Mouse (Mus musculus): ENCODE measurements around the gene Cygb.
"Not testable (repeated sequence)": the region's sequence is repeated elsewhere in the genome, so short reads cannot be mapped to it uniquely, and the experiment has no call there.

The Cygb gene

DNA sequence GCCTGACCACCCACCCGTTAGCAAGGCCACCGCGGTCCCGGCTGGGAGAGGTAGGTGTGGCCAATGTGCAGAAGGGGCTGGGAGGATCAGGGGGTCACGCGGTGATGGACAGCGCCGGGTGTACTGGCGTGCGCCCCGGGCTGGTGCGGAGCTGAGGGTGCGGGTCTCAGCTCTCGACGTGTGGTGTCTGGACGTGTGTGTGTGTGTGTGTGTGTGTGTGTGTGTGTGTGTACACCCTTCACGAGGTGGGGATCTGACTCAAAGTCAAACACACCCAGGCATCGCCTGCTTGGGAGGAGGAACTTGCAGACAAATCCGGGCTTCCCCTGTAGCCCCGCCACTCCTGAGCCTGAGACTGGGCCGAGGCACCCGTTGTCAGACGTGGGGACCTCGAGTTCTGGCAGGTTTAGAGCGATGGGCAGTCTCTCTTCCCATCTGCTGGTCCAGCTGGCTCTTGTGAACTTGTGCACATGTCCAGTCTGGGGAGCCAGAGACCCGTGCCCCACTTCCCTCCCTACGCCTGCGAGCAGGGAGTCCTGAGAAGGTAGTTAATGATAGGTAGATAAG lies at the start of gene Cygb:
Cygb (minus strand) TSS at position 59 of the 567 bp plus-strand sequence.
- no peak for DNase-seq (ENCODE audit: low spot score in 2 of 2)

DNA sequence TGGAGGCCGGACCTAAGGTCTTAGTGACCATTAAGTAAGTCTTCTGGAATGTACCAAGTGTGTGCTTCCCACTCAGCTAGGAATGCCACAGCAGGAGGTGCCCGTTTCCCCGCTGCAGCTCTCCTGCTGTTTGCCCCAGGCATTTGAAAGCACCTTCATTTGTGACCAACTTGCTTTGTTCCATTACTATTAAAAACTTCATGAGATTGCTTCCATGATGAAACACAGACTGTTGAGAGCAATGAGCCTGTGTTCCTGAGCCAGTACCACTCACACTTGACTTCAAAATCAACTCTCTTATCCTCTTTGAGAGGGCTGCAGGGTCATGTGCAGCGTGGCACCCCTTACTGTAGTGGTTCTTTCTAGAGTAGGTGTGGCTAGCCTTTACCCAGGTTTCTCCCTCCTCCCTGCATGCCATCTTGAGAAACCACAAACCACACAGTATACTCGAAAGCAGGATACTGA lies 47.3 kb upstream of the Cygb start:
- DNase-seq (ENCODE audit: low spot score in 2 of 2) = no peak

DNA sequence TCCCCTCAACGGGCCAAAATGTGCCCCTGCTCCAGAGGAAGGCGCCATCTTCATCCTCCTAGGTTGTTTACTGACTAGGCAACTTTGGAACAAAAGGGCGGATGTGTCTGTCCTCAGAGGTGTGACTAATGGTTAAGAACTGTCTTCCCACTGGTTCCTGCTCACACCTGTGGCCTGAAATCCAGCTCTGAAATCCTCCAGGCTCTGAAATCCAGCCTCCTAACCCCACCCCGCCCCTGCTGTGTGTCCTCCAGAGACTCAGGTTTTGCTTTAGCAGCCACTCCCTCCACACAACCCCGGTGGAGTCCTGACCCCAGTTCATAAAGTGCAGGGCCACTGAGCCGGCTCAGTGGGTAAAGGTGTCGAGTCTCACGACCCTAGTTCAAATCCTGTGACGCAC lies 43.4 kb upstream of the Cygb start:
- no peak for DNase-seq (ENCODE audit: low spot score in 2 of 2)

DNA sequence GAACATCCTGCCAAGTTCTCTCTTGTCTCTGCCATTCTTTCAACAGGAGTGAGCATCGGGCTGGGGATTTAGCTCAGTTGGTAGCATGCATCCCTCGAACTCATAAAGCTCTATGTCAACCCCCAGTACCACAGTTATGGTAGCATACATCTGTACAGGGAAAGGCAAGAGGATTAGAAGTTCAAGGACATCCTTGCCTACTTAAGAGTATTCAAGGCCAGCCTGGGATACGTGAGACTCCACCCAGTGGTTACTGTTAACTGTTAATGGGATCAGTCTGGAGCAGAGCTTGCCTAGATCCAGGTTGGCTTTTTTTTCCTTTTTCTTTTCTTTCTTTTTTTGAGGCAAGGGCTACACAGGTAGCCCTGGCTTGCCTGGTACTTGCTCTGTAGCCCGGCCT lies 42.3 kb upstream of the Cygb start:
- DNase-seq (ENCODE audit: low spot score in 2 of 2) = no peak

DNA sequence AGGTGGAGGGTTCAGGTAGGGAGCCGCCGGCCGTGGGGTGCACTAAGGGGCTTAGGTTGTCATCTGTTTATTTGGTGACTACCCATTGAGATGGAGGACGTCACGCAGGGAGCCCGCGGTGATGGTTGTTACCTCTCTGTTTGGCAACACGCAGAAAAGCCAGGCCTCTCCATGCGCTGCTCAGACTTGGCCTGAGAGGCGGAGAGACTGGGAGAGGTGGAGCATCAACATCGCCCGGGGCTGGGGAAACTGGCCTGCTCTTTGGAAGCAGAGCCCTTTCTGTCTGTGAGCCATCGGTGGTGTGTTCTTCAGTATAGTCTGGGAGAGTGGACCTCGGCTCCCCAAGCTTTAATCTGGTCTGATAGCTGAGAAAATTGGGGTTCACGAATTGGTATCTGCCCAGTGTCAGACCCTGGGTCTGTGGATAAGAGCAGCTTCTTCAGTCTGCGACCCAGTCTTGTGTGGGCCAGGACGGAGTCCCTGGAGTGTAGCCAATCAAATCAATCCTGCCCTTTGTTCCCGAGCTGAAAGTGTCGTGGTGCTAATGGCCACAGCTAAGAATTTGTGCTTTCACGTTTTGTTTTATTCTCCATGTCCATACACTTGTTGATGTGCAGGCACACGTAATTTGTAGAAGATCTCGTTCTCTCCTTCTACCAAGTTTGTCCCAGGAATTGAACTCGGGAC lies 41.2 kb upstream of the Cygb start:
- no peak for DNase-seq (ENCODE audit: low spot score in 2 of 2)

DNA sequence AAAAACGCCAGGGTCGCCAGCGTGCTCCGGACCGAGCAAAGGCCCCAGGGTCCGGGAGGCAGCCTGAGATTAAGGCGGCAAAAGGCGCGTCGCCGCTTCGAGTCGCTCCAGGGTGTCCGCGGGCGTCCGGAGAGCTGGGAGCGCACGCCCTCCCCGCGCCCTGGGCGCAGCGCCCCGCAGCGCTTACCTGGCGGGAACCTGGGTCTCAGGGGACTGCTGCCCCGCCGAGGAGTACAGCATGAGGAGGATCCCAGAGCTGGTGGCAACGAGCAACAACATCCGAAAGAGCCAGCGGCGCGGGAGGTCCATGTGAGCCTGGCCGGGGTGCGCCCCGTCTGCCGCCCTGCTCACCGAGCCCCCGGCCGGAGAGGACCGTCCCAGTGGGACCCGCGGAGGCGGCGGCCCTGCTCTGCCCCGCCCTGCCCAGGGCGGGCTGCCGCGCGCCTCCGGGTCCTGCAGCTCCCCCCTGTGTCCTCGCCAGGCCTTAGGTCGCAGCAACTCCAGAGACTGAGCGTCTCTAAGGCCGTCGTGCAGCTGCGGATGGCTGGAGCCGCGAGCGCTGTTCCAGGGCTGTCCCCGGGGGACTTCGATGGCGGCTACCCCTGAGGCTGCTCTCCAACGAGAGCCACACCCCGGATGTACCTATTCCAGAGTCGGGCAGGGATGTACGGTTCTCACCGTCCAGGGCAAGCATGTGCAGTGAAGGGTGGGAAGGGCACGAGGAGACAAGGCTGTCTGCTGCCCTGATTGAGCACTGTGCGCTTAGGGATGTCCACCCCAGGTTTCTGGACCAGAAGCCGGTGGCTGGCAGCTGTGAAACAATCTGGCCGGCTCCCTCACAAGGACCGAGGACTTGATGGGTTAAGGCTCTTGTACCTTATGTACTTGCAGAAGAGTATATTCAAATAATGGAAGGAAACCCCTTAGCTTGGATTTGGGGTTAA lies 40.4 kb upstream of the Cygb start:
- DNase-seq (ENCODE audit: low spot score in 2 of 2) = no peak

DNA sequence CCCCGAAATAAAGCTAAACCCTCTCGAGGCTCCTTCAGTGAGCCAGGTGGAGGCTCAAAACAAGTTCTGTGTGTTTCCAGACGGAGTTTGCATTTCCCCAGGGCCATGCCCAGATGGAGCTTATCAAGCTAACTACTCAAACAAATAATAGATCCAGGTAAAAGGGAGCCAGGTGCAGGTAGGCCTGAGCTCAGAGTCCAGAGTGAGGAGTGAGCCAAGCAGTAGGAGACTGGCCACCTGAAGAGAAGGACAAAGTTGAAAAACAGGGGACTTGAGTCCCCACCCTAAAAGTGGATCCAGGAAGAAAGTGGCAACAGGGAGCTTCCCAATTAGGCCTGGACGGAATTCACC lies 39.8 kb upstream of the Cygb start:
- no peak for DNase-seq (ENCODE audit: low spot score in 2 of 2)

DNA sequence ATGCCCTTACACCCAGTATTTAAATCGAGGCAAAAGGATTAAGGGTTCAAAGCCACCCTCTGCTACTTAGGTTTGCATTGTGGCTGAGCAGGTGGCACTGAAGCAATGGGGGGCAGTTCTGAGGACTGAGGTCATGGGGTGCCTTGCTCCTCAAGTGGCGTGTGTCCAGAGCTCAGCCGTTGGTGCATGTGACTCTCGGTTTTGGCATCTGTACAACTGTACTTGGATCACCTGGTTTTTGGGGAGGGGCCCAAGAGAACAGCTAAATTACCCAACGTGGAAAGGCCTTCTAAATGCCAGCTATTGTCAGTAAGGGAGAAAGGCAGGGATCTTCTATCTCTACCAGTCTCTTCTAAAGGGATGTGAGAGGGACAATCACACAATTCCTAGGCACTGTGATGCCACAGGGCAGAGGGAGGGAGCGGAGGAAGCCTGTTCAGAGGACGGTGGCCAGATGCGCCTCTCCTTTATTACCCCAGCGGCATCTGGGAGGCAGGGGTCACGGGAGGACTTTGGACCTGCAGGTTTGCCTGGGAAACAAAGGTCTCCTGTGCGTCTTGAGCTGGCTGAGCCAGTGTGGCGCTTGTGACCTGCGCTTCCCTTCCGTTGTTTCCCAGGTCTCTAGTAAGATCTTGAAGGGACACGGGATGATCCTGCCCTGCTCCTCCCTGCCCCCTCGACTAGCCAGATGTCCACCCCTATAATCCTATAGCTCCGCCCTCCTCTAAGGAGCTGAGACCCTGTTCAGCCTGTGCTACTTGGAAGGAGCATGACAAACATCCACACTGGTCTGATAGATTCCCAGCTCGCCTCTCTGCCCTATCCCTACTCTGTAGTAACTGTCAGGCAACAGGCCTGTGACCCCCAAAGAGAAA lies 36.8 kb upstream of the Cygb start:
- DNase-seq (ENCODE audit: low spot score in 2 of 2) = no peak

DNA sequence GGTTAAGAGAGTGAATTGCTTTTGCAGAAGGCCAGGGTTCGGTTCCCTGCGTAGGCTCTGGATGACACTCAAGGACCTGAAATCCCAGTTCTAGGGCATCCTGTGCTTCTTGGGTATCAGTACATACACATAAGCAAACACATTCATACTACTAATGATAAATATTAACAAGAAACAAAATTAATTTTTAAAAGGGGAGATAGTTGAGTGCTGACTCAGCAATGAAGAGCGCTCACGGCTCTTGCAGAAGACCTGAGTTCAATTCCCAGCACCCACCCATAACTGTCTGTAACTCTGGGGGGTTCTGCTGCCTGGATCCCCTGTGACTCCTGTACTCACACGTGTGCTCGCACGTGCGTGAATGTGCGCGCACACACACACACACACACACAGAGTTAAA lies 35.5 kb upstream of the Cygb start:
- no peak for DNase-seq (ENCODE audit: low spot score in 2 of 2)

DNA sequence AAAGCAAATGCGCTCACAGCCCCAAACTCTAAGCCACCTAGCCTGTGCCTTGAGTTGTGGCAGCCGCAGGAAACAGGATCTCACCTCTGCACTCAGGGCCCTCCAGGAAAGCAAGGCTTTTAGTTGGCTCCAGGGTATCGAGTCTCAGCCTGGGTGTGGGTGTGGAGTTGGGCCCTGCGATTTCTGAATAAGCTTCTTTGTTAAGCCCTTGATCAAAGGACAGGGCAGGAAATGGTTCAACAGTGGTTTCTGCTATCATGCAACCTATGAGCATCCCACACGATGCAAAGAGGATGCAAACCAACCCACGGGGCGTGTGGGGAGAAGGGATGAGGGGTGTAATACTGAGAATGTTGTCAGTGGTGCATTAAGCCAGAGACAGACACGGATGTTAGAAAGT lies 33.8 kb upstream of the Cygb start:
- no peak for DNase-seq (ENCODE audit: low spot score in 2 of 2)

DNA sequence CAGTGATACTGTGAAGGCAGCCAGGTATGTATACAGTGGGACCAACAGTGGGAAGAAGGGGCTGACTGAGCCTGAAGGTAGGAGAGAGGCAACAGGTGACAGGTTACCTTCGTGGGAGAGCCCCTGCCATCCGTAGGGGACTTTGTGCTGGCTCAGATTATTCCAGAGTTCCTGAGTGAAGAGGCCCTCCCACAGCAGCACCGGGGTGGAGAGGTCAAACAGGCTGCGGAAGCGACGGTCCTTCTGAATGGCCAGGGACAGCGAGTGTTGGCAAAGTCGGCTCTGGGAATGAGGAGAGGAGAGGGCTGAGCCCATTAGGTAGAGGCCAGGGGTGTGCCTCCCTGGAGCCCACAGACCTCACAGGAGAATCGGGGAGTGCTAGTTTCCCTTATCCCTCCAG lies 31.6 kb upstream of the Cygb start:
- DNase-seq (ENCODE audit: low spot score in 2 of 2) = no peak

DNA sequence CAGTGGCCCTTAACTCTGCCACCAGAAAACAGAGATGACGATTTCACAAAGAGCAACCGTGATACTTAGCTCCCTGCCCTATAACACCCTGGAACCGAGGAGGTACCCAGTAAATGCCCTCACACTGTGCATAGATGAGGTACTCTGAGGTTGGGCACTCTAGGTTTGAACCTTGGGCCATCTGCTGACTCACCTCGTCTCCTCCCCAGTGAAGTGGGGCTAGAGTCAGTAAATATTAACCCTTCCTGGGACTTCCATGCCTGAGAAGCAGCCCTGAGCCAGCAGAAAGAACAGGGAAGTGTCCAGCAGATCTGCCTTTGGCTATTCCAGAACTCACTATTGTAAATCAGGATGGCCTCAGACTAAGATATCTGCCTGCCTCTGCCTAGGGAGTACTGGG lies 29.7 kb upstream of the Cygb start:
- no peak for DNase-seq (ENCODE audit: low spot score in 2 of 2)

DNA sequence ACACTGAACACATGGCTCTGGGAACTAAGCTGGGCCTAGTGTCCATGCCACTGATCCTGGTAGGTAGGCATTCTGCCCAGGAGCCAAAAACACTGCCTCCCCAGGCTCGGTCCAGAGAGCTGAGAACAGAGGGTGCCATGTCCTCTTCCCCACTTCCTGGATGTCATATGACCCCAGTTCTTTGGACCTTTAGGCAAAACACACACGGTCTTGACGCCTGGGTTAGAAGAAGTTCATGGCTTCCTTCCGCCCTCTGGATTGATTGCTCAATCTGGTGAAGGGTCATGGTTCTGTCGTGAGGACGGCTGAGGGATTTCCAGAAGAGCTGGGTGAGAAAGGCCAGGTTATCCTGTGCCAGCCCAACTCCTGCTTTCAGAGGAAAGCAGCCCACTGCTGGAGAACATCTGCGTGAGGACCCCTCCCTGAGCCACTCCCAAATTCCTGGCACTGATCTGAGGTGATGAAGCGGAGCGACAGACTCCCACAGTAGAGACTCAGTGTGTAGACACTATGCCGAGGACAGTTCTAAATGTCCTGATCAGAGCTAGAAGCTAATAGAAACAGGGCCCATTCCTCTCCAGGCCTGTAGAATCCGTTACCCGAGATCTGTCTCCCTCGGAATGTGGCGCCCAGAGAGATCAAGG lies 28.5 kb upstream of the Cygb start:
- DNase-seq (ENCODE audit: low spot score in 2 of 2) = no peak

DNA sequence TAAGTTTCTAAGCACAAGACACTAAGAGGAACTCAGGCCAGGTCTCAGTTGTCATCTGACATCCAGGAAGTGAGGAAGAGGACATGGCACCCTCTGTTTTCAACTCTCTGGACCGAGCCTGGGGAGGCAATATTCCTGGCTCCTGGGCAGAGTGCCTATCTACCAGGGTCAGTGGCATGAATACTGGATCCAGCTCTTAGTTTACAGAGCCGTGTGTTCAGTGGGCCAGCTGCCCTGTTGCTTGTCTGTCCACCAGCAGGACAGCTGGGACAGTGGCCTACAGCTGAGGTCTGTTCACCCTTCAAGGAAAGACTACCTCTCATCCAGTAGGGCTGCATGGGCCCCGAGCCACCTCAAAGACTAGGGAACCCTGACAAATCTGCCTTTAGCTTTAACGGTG lies 27.0 kb upstream of the Cygb start:
- no peak for DNase-seq (ENCODE audit: low spot score in 2 of 2)

DNA sequence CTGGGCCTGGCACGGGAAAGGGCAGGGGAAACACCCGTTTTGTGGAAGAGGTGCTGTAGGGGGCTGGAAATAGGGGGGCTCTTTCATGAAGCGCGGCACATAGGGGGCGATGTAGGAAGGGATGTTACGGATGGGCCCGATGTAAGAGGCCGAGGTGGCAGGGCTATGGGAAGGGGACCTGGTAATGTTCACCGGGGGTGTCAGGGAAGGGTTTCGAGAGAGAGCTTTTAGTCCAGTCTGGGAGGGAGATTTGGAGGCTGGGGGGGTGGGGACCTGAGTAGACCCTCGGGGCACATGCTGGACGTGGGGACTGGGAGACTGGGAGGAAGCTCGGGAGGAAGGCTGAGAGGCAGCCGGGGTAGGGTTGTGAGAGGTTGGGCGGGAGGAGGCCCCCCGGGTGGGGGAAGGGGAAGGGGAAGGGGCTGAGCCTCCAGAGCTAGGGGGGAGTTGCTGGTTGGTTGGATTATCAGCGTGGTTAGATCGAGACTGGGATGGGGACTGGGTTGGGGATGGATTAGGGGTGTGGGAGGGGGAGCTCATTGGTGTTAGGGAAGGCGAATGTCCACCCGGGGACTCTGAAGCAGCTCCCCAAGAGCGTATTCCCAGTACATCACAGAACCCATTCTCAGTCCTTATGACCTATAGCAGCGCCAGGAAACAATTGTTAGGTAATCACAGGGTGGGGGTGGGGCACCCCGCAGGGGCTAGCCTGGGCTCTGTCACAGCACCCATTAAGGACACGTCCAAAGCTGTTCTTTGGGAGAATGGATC lies 26.4 kb upstream of the Cygb start:
- no peak for DNase-seq (ENCODE audit: low spot score in 2 of 2)

DNA sequence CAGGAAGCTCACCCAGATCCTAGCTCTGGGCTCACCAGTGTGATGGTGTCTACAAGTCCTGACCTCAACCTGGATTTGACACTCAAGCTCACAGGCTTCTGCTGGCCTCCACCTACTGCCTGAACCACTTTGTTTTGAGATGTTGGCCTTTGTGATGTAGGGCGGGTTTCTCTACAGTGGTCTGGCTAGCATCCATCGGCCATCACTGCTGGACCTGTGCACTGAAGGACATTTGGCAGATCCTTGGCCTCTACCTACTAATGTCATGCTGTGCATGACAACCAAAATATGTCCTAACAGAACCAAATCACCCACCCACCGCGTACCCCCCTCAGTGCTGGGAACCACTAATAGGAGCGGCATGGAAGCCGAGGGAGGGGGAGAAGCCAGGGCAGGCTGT lies 25.0 kb upstream of the Cygb start:
- no peak for DNase-seq (ENCODE audit: low spot score in 2 of 2)

DNA sequence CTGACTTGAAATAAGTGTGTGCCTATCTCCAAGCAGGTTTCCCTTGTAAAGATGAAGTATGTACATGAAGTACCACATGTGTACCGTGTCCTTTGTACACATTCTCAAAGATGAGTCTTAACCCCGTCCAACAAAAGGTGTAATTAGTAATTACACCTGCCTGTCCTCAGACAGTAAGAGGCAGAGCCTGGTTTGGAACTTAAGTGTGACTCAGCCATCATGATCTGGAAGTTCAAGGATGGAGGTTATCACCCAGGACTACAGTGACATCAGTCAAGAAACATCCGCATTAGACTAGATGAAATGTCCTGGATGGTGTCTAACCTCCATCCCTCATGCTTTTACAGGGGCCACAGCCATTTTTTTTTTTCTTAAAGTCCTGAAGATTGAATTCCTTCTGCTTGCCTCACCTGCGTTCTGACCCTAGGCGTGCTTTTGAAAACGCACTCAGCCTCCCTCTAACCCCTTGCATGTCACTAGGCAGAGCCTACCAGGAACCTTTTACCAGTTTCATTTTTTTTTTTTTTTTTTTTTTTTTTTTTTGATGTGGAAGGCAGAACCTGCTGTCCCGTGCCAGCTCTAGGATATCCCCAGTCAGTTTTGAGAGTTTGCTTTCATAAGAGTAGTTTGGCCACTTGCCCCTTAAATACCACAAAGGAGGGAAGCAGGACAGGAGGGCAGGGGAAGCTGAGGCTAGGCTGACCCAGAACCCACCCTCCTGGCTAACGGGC lies 23.8 kb upstream of the Cygb start:
- DNase-seq (ENCODE audit: low spot score in 2 of 2) = no peak

DNA sequence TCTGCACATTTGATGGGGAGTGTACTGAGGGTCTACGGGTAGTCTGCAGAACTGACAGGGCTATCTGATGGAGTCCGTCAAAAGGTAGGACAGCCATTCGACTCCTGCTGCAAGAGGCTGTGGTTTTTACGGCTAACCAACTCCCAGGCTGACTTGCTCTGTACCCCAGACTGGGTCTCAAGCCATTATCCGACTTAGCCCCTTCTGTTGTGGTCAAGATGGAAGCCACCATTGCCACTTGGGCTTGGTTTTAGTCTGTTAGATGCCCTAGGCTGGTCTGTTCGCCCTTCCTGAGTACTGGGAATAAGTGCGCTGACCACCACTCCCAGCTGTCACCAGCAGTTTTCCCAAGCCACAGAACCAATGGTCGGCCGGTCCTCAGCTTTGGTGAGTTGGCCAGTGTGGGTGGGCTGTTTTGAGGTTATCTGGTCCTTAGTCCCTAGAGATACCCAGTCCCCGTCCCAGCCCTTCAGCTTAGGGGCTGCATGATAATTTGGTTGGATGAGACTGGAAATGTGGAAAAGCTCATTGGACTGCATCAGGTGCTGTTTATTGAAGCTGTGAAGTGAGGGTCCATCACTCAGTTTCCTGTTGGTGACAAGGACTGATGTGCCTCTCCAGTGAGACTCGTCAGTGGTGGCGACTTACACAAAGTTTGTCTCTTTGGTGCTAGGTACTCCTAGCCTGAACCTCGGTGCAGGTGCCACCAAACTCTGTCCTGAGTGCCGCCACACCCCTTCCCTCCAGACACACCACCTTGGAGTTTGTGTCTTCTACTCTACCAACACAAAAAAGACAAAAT lies 22.3 kb upstream of the Cygb start:
- no peak for DNase-seq (ENCODE audit: low spot score in 2 of 2)

DNA sequence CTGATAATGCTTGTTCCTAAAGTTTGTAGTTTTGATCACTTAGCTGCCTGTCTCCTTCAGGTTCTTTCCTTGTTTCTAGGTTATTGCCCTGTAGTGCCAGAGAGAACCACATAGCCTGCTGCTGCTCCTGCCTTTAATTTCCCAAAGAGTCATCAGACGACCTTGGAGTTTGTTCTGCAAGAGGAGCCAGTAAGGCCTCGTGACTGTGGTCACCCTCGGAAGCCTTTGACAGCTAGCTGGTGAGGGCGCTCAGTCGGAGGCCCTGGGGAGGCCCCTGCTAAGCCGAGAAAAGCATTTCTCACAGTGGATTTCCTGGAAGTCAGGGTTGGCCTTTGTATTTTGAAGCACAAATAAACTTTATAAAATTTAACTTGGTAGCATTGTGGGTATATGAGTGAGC lies 21.3 kb upstream of the Cygb start:
- not testable (repeated sequence) for DNase-seq (ENCODE audit: low spot score in 2 of 2)
